Mouse (Mus musculus) left cerebral cortex, adult 2 months (tissue): ENCODE data around the gene Lingo1. TPM values are rescaled to one million over a fixed set of nuclear protein-coding genes. Genes with fewer than 3 reads are reported as not detected.

ENCODE experiments used
- DNase-seq, 2 experiments: peaks; one replicate each; pipeline ENCODE4 v3.0.0; 2021 to 2022; ENCODE audit warnings: low spot score in 2 of 2, mixed read lengths in 1 of 2; ENCODE audit errors: extremely low spot score in 1 of 2
- H3K27ac ChIP-seq: fragments of 200-600 bp; 2 replicates; pipeline ENCODE4 v1.8.1; 2022
- H3K4me3 ChIP-seq: fragments of 200-600 bp; 2 replicates; pipeline ENCODE4 v1.8.1; 2022
- CTCF ChIP-seq: fragments of 200-600 bp; IDR thresholded peaks from 2 replicates; pipeline ENCODE4 v1.8.1; 2022; ENCODE audit warnings: antibody characterized with exemption, mild to moderate bottlenecking, moderate library complexity
- intact Hi-C: fragments of 180-260 bp; cut with DNase I; formaldehyde crosslinking; loops from one replicate; pipeline ENCODE4 v1.15.1; 2025
- total RNA-seq, 2 experiments: library from RNA; stranded (reverse); gene quantifications; 2 replicates each; pipeline ENCODE4 v1.2.3; 2021

Gene Lingo1
- total RNA-seq, 2 experiments from 2014 or later, result 481 to 504 TPM

- no peak overlapping the region for H3K27ac ChIP-seq
- no peak for TF ChIP-seq CTCF
- intact Hi-C loops, result no loop called here
- H3K4me3 ChIP-seq, result no peak overlapping the region
- no peak for DNase-seq
Observed at GRCm38 (mm10) chr9:56775161-56775934, 20.9 kb downstream of the Lingo1 start.

- Histone ChIP-seq H3K27ac (no peak overlapping the region), H3K4me3 (no peak overlapping the region)
- intact Hi-C loops, result no loop called here
- peak; percentile 47 to 57 for DNase-seq
- TF ChIP-seq CTCF, result peak; percentile 83
Observed at GRCm38 (mm10) chr9:56774231-56774630, 22.0 kb downstream of the Lingo1 start.

GRCm38 (mm10) chr9:56773666-56774065 lies 22.6 kb downstream of the Lingo1 start:
- TF ChIP-seq CTCF, result no peak
- intact Hi-C loops, result no loop called here
- Histone ChIP-seq H3K27ac (no peak overlapping the region), H3K4me3 (no peak overlapping the region)
- DNase-seq, result no peak

GRCm38 (mm10) chr9:56767653-56768136 lies 28.6 kb downstream of the Lingo1 start:
- no peak for TF ChIP-seq CTCF
- Histone ChIP-seq H3K4me3 (no peak overlapping the region), H3K27ac (no peak overlapping the region)
- DNase-seq, result no peak
- intact Hi-C loops, result no loop called here

GRCm38 (mm10) chr9:56766629-56767357 lies 29.5 kb downstream of the Lingo1 start:
- no peak for TF ChIP-seq CTCF
- Histone ChIP-seq H3K27ac (peak overlapping the region; percentile 11; the same call in 1 of the 2 replicates), H3K4me3 (no peak overlapping the region)
- intact Hi-C loops, result no loop called here
- no peak for DNase-seq

- Histone ChIP-seq H3K27ac (no peak overlapping the region), H3K4me3 (no peak overlapping the region)
- no peak for TF ChIP-seq CTCF
- intact Hi-C loops, result no loop called here
- no peak for DNase-seq
Observed at GRCm38 (mm10) chr9:56762106-56762562, 34.1 kb downstream of the Lingo1 start.

- no peak for DNase-seq
- no peak for TF ChIP-seq CTCF
- H3K27ac ChIP-seq, result peak overlapping the region; percentile 11; the same call in 1 of the 2 replicates
- intact Hi-C loops, result no loop called here
- no peak overlapping the region for H3K4me3 ChIP-seq
Observed at GRCm38 (mm10) chr9:56757791-56758190, 38.5 kb downstream of the Lingo1 start.

- no peak for DNase-seq
- Histone ChIP-seq H3K27ac (peak overlapping the region; percentile 6), H3K4me3 (no peak overlapping the region)
- TF ChIP-seq CTCF, result no peak
- intact Hi-C loops, result no loop called here
Observed at GRCm38 (mm10) chr9:56755119-56755518, 41.1 kb downstream of the Lingo1 start.

GRCm38 (mm10) chr9:56753386-56753785 lies 42.9 kb downstream of the Lingo1 start:
- Histone ChIP-seq H3K27ac (no peak overlapping the region; the same call in 1 of the 2 replicates), H3K4me3 (no peak overlapping the region)
- TF ChIP-seq CTCF, result no peak
- intact Hi-C loops, result no loop called here
- DNase-seq, result no peak

GRCm38 (mm10) chr9:56748056-56748455 lies 48.2 kb downstream of the Lingo1 start:
- TF ChIP-seq CTCF, result no peak
- no peak overlapping the region for H3K4me3 ChIP-seq
- intact Hi-C loops, result no loop called here
- H3K27ac ChIP-seq, result peak overlapping the region; percentile 16
- no peak for DNase-seq

GRCm38 (mm10) chr9:56746926-56747294 lies 49.4 kb downstream of the Lingo1 start:
- Histone ChIP-seq H3K27ac (peak overlapping the region; percentile 32; the same call in 1 of the 2 replicates), H3K4me3 (no peak overlapping the region)
- TF ChIP-seq CTCF, result no peak
- intact Hi-C loops, result no loop called here
- no peak for DNase-seq
